Mouse (Mus musculus) central nervous system, embryonic 18 days (tissue): ENCODE results near the gene Camkk2. TPM values are rescaled to one million over a fixed set of nuclear protein-coding genes. Genes with fewer than 3 reads are reported as not detected.

ENCODE experiments used
- polyA plus RNA-seq: library from polyadenylated mRNA; depleted of rRNA; stranded (reverse); fragments of >200 nt; gene quantifications from 2 replicates; pipeline ENCODE4 v1.2.3, GENCODE M21; 2012; rRNA removed

Gene Camkk2
- 71.9 and 87.8 TPM in 2 replicates for polyA plus RNA-seq

DNA sequence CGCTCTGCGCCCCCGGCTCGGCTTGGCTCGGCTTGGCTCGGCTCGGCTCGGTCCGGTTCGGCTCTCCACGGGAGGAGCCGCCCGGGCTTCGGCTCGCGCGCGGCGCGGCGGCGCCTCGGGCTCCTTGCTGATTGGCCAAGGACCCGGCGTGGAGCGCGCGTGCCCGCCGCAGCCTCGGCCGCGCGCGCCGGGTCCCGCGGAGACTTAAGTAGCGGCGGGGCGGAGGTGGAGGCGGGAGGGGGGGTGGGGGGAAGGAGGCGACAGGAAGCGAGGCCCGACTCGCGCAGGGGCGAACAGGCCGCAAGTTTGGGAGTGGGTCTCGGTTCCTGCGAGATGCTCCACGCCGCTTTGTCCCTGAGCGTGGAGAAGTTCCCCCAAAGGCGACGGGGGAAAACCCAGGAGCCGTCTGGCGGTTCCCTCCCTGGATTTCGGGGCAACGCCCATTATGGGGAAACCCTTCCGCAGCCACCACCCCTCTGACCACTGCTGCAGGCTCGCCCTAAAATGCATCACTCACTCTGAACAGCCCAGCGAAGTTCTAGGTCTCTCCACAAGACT, at the start of gene Camkk2:
Gene Camkk2, minus strand, starts transcription at position 133 of the 558 bp plus-strand sequence.

GRCm38 (mm10) chr5:122820777-122821523, 41.7 kb upstream of the Camkk2 start, which contains the start of gene Anapc5:
Gene Anapc5, minus strand, starts transcription at chr5:122821339.

GRCm38 (mm10) chr5:122707276-122708181, 71.7 kb downstream of the Camkk2 start, which contains the start of gene P2rx4:
Gene P2rx4, plus strand, starts transcription at chr5:122707544.

Other genes with a start within 250 kb of the Camkk2 start
- gene Ift81, start 164.9 kb downstream of the Camkk2 start, polyA plus RNA-seq, result 29.2 and 34.7 TPM in 2 replicates
- gene P2rx7, start 135.5 kb downstream of the Camkk2 start, polyA plus RNA-seq, result 3.7 and 5.5 TPM in 2 replicates
- 9.5 and 11.1 TPM in 2 replicates for gene P2rx4, start 71.9 kb downstream of the Camkk2 start, polyA plus RNA-seq
- 650 and 681 TPM in 2 replicates for gene Anapc5, start 41.9 kb upstream of the Camkk2 start, polyA plus RNA-seq
- 27.9 and 32.8 TPM in 2 replicates for gene Rnf34, start 70.6 kb upstream of the Camkk2 start, polyA plus RNA-seq
- 87.7 and 99.5 TPM in 2 replicates for gene Kdm2b, start 210.4 kb upstream of the Camkk2 start, polyA plus RNA-seq
- gene Orai1, start 235.7 kb upstream of the Camkk2 start, polyA plus RNA-seq, result 16.2 and 16.4 TPM in 2 replicates